Mouse (Mus musculus) hindbrain, embryonic 11.5 days (tissue): ENCODE data around the gene Tbca. TPM values are rescaled to one million over a fixed set of nuclear protein-coding genes. Genes with fewer than 3 reads are reported as not detected.

Source experiments
- ATAC-seq: fragments of 200-750 bp; cut with Nextera tagmentation; 2 replicates; pipeline ENCODE4 v1.8.0; 2017; ENCODE audit warnings: mild to moderate bottlenecking, moderate TSS enrichment, moderate library complexity; ENCODE audit not compliant: low FRiP score
- DNase-seq: peaks from one replicate; pipeline ENCODE4 v3.0.0-alpha.2; 2015; ENCODE audit warnings: low spot score
- H3K27ac ChIP-seq: fragments of 300-500 bp; sonication (generic); 2 replicates; pipeline ENCODE4 v1.5.1; 2014; ENCODE audit warnings: mild to moderate bottlenecking, low read depth, low read length
- H3K27me3 ChIP-seq: fragments of 300-500 bp; sonication (generic); 2 replicates; pipeline ENCODE4 v1.6.1; 2014; ENCODE audit warnings: mild to moderate bottlenecking, low read length, moderate library complexity, mixed read lengths; ENCODE audit not compliant: control insufficient read depth, insufficient read depth
- H3K36me3 ChIP-seq: fragments of 300-500 bp; sonication (generic); 2 replicates; pipeline ENCODE4 v1.6.1; 2014; ENCODE audit warnings: mild to moderate bottlenecking, low read length, moderate library complexity, mixed read lengths; ENCODE audit not compliant: control insufficient read depth, insufficient read depth
- H3K4me1 ChIP-seq: fragments of 300-500 bp; sonication (generic); replicated peaks from 2 replicates; pipeline ENCODE4 v1.6.1; 2014; ENCODE audit warnings: low read length, mixed read lengths; ENCODE audit not compliant: control insufficient read depth, insufficient read depth
- H3K4me2 ChIP-seq: fragments of 300-500 bp; sonication (generic); replicated peaks from 2 replicates; pipeline ENCODE4 v1.6.1; 2014; ENCODE audit warnings: mild to moderate bottlenecking, low read depth, low read length
- H3K4me3 ChIP-seq: fragments of 300-500 bp; sonication (generic); 2 replicates; pipeline ENCODE4 v1.5.1; 2014; ENCODE audit warnings: low read depth, low read length
- H3K9ac ChIP-seq: fragments of 300-500 bp; sonication (generic); 2 replicates; pipeline ENCODE4 v1.6.1; 2014; ENCODE audit warnings: low read depth, low read length
- H3K9me3 ChIP-seq: fragments of 300-500 bp; sonication (generic); 2 replicates; pipeline ENCODE4 v1.6.1; 2016; ENCODE audit warnings: low read length; ENCODE audit not compliant: control insufficient read depth
- WGBS: fragments of 180-500 bp; shearing (Covaris S2); extraction: QIAGEN DNeasy Blood & Tissue Kit; methylation state at CpG from one replicate; pipeline ENCODE4 v1.1.7; 2014; 5-methylcytosine and 5-hydroxymethylcytosine counted together
- polyA plus RNA-seq: library from polyadenylated mRNA; unstranded; fragments of >200 nt; fragmentation: Nextera tagmentation; extraction: Ambion mirVana; gene quantifications from 2 replicates; pipeline ENCODE4 v1.2.1, GENCODE M21; 2014

The Tbca gene
- polyA plus RNA-seq, 1 experiment from 2014 or later, result 228 TPM

DNA sequence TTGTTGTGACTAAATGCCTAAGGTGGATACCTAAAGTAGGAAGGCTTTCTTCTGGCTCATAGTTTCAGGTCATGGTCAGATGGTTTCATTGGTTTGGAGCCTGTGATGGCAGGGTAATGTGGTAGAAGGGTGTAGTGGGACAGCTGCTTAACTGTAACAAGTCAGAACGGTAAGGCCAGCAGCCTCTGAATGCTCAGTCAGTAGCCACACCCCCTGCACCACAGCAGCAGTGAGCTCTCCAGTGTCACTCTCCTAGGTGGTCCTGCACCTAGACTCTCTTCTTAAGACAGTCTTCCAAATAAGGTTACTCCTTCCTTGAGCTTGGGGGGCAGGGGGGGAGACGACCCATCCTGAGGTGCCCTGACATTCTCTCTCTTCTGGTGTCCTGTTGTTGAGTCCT, 39.1 kb downstream of the Tbca start:
- Histone ChIP-seq H3K27me3 (no peaks in the 10 kb centered on the region), H3K9me3 (no peaks in the 10 kb centered on the region), H3K9ac (no peak overlapping the region), H3K4me1 (no peaks in the 10 kb centered on the region), H3K36me3 (no peaks in the 10 kb centered on the region), H3K4me3 (no peak overlapping the region), H3K4me2 (no peak overlapping the region), H3K27ac (no peak overlapping the region)
- no peak for ATAC-seq
- WGBS, result 60% methylated on average over 2 of the region's 2 CpGs
- no peak for DNase-seq

DNA sequence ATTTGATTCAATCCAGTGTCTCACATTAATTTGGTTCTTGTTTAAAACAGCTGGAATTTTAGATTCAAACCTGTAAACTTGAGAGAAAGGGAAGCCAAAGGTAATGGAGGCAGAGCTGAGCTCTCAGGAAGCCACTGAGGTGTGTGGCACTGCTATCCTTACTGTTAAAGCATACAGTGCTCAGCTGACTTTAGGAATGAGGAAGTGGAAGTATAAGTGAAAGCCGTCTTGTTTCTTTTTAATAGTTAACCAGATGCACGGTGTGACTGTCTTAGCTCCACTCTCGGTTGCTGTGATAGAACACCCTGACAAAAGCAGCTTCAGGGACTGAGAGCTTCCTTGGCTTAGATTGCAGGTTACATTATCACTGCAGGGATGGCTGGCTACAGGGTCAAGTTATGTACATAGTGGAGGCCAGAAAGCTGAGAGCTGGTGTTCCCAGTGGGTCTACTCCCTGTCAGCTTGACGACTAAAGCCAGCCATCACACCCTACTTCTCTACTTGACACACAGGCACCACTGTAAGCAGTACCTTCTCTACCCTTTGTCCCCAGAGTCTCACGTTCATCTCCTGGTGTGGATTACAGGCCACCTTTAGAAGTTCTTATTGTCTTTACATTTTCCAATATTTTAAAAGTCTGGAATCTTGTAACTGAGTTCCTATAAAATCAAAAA, 49.5 kb downstream of the Tbca start:
- no peak for DNase-seq
- Histone ChIP-seq H3K27me3 (no peaks in the 10 kb centered on the region), H3K36me3 (no peaks in the 10 kb centered on the region), H3K9me3 (no peaks in the 10 kb centered on the region), H3K4me3 (no peak overlapping the region), H3K4me1 (no peaks in the 10 kb centered on the region), H3K27ac (no peak overlapping the region), H3K9ac (no peak overlapping the region), H3K4me2 (no peak overlapping the region)
- ATAC-seq, result no peak
- WGBS, result 84% methylated on average over 5 of the region's 5 CpGs

DNA sequence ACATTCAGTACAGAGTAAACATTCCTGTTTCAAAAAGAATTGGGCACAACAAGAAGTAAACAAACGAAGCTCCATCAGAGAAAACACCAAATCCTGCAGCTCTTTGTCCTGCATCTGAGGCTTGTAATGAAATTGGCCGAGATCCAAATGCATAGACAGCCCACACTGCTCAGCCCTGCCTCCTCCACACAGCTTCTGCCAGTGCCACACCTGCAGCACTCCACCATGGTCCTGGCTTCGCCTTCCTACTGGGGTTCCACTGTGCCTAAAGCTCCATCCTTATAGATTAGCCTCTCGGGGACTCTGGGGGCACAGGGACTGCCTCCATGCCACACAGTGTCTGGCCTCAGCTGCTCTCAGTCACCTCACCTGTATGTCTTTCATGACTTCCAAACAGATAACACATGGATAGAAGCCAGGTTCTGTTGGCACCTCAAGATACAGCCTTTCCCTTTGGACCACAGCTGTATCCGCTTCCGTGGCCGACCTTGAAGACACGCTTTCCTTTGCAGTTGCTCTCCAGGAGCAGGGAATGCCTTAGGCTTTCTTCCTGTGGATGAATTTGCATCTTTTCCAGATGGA, 50.1 kb downstream of the Tbca start:
- WGBS, result 93% methylated on average over 8 of the region's 8 CpGs
- no peak for DNase-seq

DNA sequence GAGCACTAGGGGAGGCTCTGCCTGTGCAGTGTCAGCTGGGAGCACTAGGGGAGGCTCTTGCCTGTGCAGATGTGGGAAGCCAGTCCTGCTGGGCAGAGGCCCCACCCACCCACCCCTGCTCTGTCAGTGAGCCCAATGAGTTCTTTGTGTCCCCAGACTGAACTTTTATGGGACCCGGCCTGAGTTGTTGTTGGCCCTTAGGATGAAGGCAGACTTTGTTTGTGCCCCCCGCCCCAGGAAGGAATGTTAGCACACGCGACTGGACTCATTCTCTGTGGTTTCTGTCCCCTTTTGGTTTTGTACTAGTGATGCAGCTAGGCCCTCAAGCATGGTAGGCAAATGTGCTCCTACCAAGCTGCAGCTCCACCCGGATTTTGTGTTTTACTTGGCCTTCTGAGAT, 54.5 kb downstream of the Tbca start:
- DNase-seq (no peak), ATAC-seq (no peak)
- no peaks in the 10 kb centered on the region for H3K4me1 ChIP-seq
- H3K36me3 ChIP-seq, result no peaks in the 10 kb centered on the region
- H3K9me3 ChIP-seq, result no peaks in the 10 kb centered on the region
- no peak overlapping the region for H3K9ac ChIP-seq
- H3K27me3 ChIP-seq, result no peaks in the 10 kb centered on the region
- no peak overlapping the region for H3K27ac ChIP-seq
- WGBS, result 65% methylated on average over 5 of the region's 5 CpGs
- no peak overlapping the region for H3K4me2 ChIP-seq
- no peak overlapping the region for H3K4me3 ChIP-seq

More for the DNA sequence above, 50.1 kb downstream of the Tbca start:
- Histone ChIP-seq H3K4me2 (no peak overlapping the region), H3K9me3 (no peaks in the 10 kb centered on the region), H3K9ac (no peak overlapping the region), H3K4me3 (no peak overlapping the region), H3K27ac (no peak overlapping the region), H3K27me3 (no peaks in the 10 kb centered on the region), H3K36me3 (no peaks in the 10 kb centered on the region), H3K4me1 (no peaks in the 10 kb centered on the region)
- no peak for ATAC-seq

DNA sequence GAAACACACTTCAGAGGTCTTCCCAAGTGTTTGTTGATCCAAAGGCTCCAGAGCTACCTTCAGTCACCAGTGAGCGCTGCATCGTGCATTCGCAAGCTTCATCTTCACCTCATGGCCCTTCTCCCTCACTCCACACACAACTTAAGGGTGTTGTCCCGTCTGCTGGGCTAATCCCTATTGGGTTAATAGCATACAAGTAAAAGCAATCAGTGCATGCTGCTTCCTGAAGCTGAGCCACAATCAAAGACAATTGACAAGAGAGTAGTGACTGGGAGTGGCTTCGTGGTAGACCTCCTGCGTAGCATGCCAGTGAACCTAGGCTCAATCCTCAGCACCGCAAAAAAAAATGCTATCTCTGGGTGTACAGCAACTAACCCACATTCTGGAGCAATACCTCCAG, 59.2 kb downstream of the Tbca start:
- 85% methylated on average over 7 of the region's 7 CpGs for WGBS

DNA sequence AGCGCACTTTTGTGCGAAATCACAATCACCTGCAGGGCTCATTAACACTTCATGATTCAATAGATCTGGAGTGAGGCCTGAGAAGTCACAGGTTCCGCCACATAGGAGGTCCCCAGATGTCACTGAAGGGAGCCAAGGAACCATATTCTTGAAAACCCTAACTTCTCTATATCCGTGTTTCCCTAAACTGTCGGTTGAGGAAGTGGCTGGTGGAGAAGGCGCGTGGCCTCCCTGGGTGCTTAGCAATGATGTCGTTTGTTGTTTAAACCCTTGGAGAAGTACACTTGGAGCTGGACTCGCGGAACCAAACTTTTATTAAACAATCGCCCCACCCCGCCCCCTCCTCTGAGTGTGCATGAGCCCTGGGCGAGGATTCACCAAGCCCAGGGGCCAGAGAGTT, 60.6 kb downstream of the Tbca start:
- ATAC-seq (no peak), DNase-seq (no peak)
- no peak overlapping the region for H3K9ac ChIP-seq
- no peak overlapping the region for H3K4me2 ChIP-seq
- H3K27ac ChIP-seq, result no peak overlapping the region
- H3K4me1 ChIP-seq, result no peaks in the 10 kb centered on the region
- H3K27me3 ChIP-seq, result no peaks in the 10 kb centered on the region
- no peak overlapping the region for H3K4me3 ChIP-seq
- no peaks in the 10 kb centered on the region for H3K36me3 ChIP-seq
- no peaks in the 10 kb centered on the region for H3K9me3 ChIP-seq
- 78% methylated on average over 13 of the region's 13 CpGs for WGBS

More for the DNA sequence above, 59.2 kb downstream of the Tbca start:
- Histone ChIP-seq H3K36me3 (no peaks in the 10 kb centered on the region), H3K4me2 (no peak overlapping the region), H3K27ac (no peak overlapping the region), H3K9ac (no peak overlapping the region), H3K27me3 (no peaks in the 10 kb centered on the region), H3K4me3 (no peak overlapping the region), H3K9me3 (no peaks in the 10 kb centered on the region), H3K4me1 (no peaks in the 10 kb centered on the region)
- no peak for DNase-seq
- ATAC-seq, result no peak

DNA sequence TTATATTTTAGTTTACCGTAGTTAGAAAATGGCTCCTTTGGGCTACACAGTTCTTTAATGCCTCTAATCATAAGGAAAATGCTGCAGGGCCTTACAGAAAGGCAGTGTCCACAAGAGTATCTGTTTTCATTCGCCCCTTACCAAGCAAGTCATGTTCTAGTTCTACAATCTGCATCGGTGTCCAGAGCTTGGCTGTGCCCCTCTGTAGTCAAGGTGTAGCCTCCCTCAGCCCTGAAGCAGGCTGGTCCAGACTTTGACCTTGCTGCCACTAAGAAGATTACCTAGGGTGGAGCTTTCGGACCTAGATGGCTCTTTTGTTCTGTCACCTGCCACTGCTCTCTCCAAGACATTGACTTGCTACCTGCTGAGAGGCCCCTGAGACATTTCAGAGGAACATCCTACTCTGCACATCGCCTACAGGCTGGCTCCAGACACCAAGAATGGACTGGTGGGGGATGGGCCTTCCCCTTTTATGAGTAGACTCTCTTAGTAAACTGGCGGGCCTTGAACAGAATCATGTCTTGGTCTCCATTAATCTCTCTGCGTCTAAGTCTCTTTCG, 69.4 kb downstream of the Tbca start:
- no peaks in the 10 kb centered on the region for H3K9me3 ChIP-seq
- no peak overlapping the region for H3K27ac ChIP-seq
- DNase-seq (no peak), ATAC-seq (no peak)
- peaks cover 6% of the 10 kb centered on the region; the same call in 1 of the 2 replicates for H3K27me3 ChIP-seq
- no peak overlapping the region for H3K4me2 ChIP-seq
- WGBS, result 67% methylated on average over 8 of the region's 8 CpGs
- no peak overlapping the region for H3K4me3 ChIP-seq
- H3K36me3 ChIP-seq, result no peaks in the 10 kb centered on the region
- H3K4me1 ChIP-seq, result no peaks in the 10 kb centered on the region
- no peak overlapping the region for H3K9ac ChIP-seq

DNA sequence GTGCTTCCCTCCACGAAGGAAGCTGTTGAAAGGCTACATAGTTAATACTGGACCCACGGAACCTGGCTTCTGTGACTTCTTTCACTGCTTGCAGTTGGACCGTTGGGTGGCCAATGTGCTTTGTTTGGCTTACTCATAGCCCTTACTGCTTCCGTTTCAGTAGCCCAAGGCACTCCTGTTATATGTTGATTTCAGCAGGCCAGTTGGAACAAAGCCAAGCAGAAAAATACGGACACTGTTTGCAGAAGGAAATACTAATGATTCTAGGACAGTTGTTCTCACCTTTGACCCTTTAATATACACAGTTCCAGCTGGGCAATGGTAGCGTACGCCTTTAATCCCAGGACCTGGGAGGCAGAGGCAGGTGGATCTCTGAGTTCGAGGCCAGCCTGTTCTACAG, 70.5 kb downstream of the Tbca start:
- no peak for ATAC-seq
- Histone ChIP-seq H3K27me3 (peaks cover 8% of the 10 kb centered on the region; the same call in 1 of the 2 replicates), H3K9me3 (no peaks in the 10 kb centered on the region), H3K4me3 (no peak overlapping the region), H3K4me2 (no peak overlapping the region), H3K4me1 (no peaks in the 10 kb centered on the region), H3K36me3 (no peaks in the 10 kb centered on the region), H3K9ac (no peak overlapping the region), H3K27ac (no peak overlapping the region)
- DNase-seq, result no peak
- WGBS, result 84% methylated on average over 8 of the region's 8 CpGs
